Mouse (Mus musculus) heart, adult 11 months (tissue): ENCODE data around the gene Olfr1109.

Experiments
- DNase-seq: peaks from one replicate; pipeline ENCODE4 v3.0.0; 2022

Gene Olfr1109

DNA sequence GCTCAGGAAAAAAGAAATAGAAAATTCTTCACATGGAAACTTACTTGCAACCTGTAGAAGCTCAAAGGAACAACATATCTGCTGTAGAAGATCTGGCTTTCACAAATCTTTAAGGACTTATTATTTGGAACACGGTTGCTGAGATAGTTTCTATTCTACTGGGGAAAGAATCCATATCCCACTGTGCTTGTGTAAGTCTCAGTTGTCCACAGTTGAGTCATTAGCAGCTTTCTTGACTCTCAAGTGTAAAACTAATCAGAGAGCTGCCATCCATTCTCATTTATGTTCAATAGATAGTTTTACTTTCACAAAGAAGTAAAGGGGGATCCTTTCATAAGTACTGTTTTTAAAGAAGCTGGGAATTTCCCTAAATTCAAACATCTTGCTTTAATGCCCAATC, at the start of gene Olfr1109:
Gene Olfr1109 (minus strand): TSS at position 101 of the 400 bp plus-strand sequence.
- DNase-seq = no peak

GRCm38 (mm10) chr2:87140200-87140599, 44.4 kb upstream of the Olfr1109 start, which contains the start of gene Olfr1110:
Gene Olfr1110 (minus strand): TSS chr2:87140300.
- no peak for DNase-seq

DNA sequence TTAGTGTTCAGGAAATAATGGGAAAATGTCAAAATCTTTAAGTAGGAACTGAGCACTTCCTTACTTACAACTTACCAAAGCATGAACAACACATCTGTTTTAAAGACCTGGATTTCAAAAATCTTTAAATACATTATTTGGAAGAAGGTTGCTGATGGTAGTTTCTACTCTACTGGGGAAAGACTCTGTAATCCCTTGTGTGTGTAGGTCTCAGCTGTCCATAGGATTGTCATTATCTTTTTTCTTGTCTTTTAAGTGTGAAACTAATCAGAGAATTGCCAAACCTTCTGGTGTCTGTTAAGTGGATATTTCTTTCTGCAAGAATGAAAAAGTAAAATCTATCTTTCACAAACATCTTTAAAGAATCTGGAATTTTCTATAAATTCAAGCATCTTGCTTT, 18.7 kb upstream of the Olfr1109 start, which contains the start of gene Olfr259:
Gene Olfr259 (minus strand): TSS at position 101 of the 400 bp plus-strand sequence.
- DNase-seq = no peak

DNA sequence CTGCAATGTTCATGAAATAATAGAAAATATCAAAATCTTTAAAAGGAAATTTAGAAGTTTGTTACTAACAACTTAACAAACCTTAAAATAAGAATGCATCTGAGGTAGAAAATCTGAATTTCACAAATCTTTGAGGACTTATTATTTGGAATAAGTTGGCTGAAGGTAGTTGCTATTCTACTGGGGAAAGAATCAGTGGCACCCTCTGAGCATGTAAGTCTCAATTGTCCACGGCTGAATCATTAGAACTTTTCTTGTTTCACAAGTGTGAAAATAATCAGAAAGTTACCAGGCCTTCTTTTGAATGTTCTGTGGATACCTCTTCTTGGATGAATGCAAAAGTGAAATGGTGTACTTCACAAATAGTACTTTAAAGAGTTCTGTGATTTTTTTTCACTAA, 20.1 kb downstream of the Olfr1109 start, which contains the start of gene Olfr1107:
Gene Olfr1107 (minus strand): TSS at position 101 of the 400 bp plus-strand sequence.
- DNase-seq = no peak

GRCm38 (mm10) chr2:87052173-87052572, 43.6 kb downstream of the Olfr1109 start, which contains the start of gene Olfr1106:
Gene Olfr1106 (minus strand): TSS chr2:87052273.
- no peak for DNase-seq
